Mouse (Mus musculus): ENCODE results near the gene Rnf185.

The Rnf185 gene

GRCm38 (mm10) chr11:3452167-3452639, at the start of gene Rnf185:
Gene Rnf185, minus strand, starts transcription at chr11:3452363.
- peak; percentile 94 for DNase-seq (ENCODE audit: extremely low spot score, low spot score)

DNA sequence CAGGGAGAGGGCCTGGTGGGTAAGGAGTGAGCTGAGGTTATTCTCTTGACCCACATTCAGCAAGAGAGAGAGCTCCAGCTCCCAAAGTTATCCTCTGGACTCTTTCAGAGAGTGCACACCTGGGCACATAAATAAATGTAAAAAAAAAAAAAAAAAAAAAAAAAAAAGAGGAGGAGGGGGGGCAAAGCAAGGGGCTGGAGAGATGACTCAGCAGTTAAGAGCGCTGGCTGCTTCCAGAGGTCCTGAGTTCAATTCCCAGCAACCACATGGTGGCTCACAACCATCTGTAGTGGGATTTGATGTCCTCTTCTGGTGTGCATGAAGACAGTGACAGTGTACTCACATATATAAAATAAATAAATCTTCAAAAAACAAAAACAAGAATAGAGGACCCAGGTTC, 45.1 kb upstream of the Rnf185 start:
- no peak for DNase-seq (ENCODE audit: extremely low spot score, low spot score)

DNA sequence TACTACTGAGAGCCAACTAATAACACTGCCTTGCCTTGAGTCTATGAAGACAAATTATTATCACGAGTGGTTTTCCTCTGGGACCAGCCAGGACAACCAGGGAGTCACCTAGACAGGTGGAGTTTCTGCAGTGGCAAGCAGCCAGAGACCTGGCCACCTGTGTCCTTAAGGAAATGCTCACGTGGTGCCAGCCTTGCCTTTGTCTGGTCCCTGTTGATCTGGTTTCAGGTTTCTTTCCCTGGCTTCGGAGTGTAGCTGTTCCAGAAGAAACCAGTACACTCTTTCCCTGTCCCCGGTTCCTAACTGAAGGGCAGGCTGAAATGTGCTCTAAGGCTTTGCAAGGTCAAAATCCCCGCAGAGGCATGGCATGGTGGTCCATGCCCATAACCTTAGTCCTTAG, 44.6 kb upstream of the Rnf185 start:
- DNase-seq (ENCODE audit: extremely low spot score, low spot score): no peak

DNA sequence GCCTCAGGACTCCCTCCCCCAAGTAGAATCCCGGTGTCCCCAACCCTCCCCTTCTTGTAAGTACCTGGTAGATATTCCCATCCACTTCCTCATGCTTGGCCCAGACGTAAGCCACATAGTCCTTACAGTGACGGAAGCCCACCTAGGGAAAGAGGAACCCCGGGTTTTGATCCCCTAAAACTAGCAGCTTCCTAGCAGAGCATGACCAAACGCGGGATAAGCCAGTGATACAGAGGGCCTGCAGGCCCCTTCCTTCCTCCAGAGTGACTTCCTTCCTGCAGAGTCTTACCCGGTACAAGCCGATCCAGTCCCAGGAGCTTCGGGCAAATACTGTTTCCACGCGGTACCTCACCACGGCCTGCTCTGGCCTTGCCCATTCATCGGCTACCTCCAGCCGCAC, 43.3 kb upstream of the Rnf185 start:
- DNase-seq (ENCODE audit: extremely low spot score, low spot score): no peak

- DNase-seq (ENCODE audit: extremely low spot score, low spot score): no peak
Measured at GRCm38 (mm10) chr11:3494857-3495256, 42.7 kb upstream of the Rnf185 start.

- no peak for DNase-seq (ENCODE audit: extremely low spot score, low spot score)
Measured at GRCm38 (mm10) chr11:3492748-3493147, 40.6 kb upstream of the Rnf185 start.

- no peak for DNase-seq (ENCODE audit: extremely low spot score, low spot score)
Measured at GRCm38 (mm10) chr11:3489036-3489435, 36.9 kb upstream of the Rnf185 start.

- peak; percentile 24 for DNase-seq (ENCODE audit: extremely low spot score, low spot score)
Measured at GRCm38 (mm10) chr11:3487952-3488570, 35.9 kb upstream of the Rnf185 start, which contains the start of gene Pla2g3. Gene Pla2g3, plus strand, starts transcription at chr11:3488284.

DNA sequence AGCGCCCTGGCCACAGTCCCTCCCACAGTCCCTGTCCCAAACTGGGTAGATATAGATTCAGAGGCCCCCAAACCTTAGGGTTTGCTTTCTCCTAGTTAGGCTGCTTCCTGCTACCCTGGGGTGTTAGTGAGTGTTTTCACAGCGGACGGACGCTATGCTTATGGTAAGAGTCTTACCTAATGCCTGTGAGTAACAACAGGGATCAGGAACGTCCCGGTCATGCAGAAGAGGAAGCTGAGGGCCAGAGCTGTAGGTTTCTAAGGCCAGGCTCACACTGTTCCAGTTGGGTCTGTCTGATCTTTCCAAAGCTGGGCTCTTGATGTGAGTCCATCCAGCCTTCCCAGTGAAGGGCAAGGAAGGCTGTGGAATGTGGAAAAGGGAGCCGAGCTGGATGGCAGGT, 34.2 kb upstream of the Rnf185 start:
- DNase-seq (ENCODE audit: extremely low spot score, low spot score): no peak

- DNase-seq (ENCODE audit: extremely low spot score, low spot score): no peak
Measured at GRCm38 (mm10) chr11:3483980-3484642, 31.9 kb upstream of the Rnf185 start.

DNA sequence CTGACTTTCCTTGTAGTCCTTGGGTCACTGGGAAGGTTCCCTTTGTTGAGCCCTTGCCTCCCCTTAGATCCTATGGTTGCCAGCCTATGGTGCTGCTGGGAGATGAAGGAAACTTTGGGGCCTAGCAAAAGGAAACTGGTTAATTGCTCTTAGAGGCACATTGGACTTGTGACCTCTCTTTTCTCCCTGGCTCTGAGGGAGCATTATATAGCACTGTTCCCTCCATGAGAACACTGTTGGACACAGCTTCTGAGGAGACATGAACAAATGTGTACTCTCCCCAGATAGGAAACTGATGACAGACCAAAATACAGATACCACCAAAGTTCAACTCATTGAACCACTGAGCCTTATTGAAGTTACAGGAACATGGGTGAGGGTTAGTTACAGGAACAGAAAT, 23.3 kb upstream of the Rnf185 start:
- no peak for DNase-seq (ENCODE audit: extremely low spot score, low spot score)

DNA sequence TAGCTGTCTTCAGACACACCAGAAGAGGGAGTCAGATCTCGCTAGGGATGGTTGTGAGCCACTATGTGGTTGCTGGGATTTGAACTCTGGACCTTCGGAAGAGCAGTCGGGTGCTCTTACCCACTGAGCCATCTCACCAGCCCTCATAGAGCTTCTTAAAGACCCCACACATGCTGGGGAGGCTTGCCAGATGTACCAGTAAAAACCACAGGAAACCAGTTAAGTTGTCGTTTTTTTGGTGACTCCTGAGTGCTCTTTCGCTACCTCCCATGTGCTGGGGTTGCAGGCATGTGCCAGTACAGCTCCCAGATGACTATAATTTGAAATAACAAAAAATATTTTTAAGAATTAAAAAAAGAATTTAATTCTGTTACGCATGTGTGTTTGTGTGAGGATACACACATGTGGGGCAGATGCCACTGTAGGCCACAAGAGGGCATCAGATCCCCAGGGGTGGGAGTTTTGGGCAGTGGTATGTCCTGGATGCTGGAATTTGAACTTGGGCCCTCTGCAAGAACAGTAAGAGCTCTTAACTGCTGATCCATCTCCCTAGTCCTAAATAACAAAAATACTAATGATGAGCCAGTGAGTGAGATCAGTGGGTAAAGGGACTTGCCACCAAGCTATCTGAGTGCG, 22.4 kb upstream of the Rnf185 start:
- no peak for DNase-seq (ENCODE audit: extremely low spot score, low spot score)

DNA sequence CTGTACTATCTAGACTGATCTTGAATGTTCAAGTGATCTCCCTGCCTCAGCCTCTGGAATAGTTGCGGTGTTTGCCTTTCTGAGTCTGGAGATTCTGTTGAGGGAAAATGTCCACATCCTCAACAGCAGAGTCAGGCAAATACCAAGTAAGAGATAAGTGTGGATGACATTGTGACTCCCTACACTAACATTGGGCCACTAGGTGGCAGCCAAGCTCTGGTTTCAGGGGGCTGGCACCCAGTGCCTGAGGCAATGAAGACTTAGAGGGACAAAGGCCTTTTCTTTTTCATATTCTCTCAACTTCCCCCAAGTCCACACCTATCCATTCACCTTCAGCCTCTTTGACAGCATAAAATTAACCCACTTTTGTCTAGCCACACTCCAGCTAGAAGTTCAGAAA, 20.3 kb upstream of the Rnf185 start:
- DNase-seq (ENCODE audit: extremely low spot score, low spot score): peak; percentile 70

DNA sequence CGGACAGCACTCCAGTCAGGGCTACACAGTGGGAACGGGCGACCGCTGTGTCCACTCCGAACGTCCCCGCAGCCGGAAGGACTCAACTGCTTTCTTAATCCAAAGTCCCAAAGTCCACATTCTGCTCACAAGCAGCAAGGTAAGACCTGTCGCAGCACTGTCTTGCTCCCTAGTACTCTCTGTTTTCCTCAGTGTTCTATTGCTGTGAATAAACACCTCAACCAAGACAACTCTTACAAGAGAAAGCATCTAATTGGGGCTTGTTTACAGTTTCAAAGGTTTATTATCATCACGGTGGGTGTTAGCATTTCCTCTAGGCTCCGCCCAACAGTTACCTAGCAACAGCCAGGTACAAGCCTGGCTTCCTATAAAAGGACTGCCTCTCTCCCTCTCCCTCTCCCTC, 19.3 kb upstream of the Rnf185 start:
- DNase-seq (ENCODE audit: extremely low spot score, low spot score): no peak

DNA sequence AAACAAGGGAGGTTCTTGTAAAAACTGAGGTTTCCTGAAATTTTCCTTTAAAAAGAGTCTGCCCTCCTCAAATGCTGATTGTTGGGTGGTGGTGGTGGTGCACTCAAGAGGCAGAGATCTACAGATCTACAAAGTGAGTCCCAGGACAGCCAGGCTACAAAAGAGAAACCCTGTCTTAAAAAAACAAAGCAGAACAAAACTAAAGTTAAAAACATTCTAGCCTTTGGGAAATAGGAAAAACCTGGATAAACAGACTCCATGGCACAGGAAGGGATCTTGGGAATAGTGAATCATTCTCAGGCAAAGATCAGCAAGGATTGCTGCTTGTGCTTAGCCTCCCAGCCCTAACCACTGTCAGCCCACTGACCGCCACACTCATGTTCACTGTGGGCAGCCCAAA, 10.7 kb upstream of the Rnf185 start:
- DNase-seq (ENCODE audit: extremely low spot score, low spot score): no peak

- DNase-seq (ENCODE audit: extremely low spot score, low spot score): no peak
Measured at GRCm38 (mm10) chr11:3459105-3459468, 6.9 kb upstream of the Rnf185 start.

GRCm38 (mm10) chr11:3458428-3459104, 6.4 kb upstream of the Rnf185 start:
- DNase-seq (ENCODE audit: extremely low spot score, low spot score): no peak

DNA sequence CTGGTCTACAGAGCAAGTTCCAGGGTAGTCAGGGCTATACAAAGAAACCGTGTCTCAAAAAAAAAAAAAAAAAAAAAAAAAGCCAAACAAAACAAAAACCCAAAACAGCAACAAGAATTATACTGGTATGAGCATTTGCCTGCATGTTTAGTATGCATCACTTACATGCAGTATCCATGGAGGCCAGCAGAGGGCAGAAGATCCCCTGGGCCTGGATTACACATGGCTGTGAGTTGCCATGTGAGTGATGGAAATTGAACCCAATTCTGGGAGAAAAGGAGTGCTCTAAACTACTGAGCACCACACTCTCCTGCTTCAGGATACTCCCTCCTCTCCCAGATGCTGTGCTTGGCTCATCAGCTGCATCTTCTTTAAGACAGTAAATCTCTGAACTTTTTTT, 4.2 kb upstream of the Rnf185 start:
- DNase-seq (ENCODE audit: extremely low spot score, low spot score): peak; percentile 65

DNA sequence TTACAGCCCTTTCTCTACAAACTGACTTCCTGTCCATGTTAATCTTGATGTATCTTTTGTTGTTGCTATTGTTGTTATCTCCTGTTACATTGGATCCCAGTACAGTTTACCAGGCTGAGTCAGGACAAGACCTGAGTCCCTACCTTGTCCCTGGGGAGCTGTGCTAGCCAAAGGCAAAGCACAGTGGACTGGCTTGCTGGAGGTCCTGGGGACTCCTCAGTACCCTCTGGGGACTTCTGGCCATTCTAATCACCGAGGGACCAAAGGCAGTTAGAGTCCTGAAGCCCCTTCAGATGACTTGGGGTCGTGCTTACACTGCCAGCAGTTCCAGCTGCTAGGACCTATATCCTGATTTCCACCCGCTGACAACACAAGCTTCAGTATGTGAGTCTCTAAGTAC, 2.3 kb upstream of the Rnf185 start:
- no peak for DNase-seq (ENCODE audit: extremely low spot score, low spot score)

- no peak for DNase-seq (ENCODE audit: extremely low spot score, low spot score)
Measured at GRCm38 (mm10) chr11:3453467-3453866, 1.3 kb upstream of the Rnf185 start.

GRCm38 (mm10) chr11:3452769-3453168, 606 bp upstream of the Rnf185 start:
- DNase-seq (ENCODE audit: extremely low spot score, low spot score): peak; percentile 41

GRCm38 (mm10) chr11:3451701-3452163, 431 bp downstream of the Rnf185 start:
- no peak for DNase-seq (ENCODE audit: extremely low spot score, low spot score)
